Mouse (Mus musculus) ES-E14 (cell line): ENCODE results near the gene Ms4a8a. TPM values are rescaled to one million over a fixed set of nuclear protein-coding genes. Genes with fewer than 3 reads are reported as not detected.

Source experiments
- DNase-seq: peaks from one replicate; pipeline ENCODE4 v3.0.0-alpha.2; 2013; ENCODE audit warnings: low read depth, low spot score
- H3K27ac ChIP-seq: 2 replicates; pipeline ENCODE4 v1.5.1; 2012; ENCODE audit warnings: low read depth, mild to moderate bottlenecking, low read length, moderate library complexity, mixed read lengths; ENCODE audit not compliant: poor library complexity, insufficient read depth, severe bottlenecking
- H3K36me3 ChIP-seq: 2 replicates; pipeline ENCODE4 v1.6.1; 2012; ENCODE audit warnings: mild to moderate bottlenecking, low read length, moderate library complexity, mixed read lengths; ENCODE audit not compliant: control insufficient read depth, poor library complexity, insufficient read depth, severe bottlenecking
- H3K4me1 ChIP-seq, 2 experiments: fragments of 150-350 bp in 1 of 2; sonication (generic) in 1 of 2; 2 replicates each; pipeline ENCODE4 v1.6.1; 2012; ENCODE audit warnings: low read length in 2 of 2, mild to moderate bottlenecking in 1 of 2, mixed read lengths in 1 of 2; ENCODE audit not compliant: control insufficient read depth in 2 of 2, insufficient read depth in 2 of 2, poor library complexity in 1 of 2
- H3K4me3 ChIP-seq, 2 experiments: fragments of 150-350 bp in 1 of 2; sonication (generic) in 1 of 2; 2 replicates each; pipeline ENCODE4 v1.5.1; 2012; ENCODE audit warnings: low read length in 2 of 2, low read depth in 1 of 2, mild to moderate bottlenecking in 1 of 2, mixed read lengths in 1 of 2; ENCODE audit not compliant: insufficient read depth in 1 of 2, poor library complexity in 1 of 2, severe bottlenecking in 1 of 2
- H3K9ac ChIP-seq: 2 replicates; pipeline ENCODE4 v1.6.1; 2012; ENCODE audit warnings: low read depth, mild to moderate bottlenecking, low read length, mixed read lengths; ENCODE audit not compliant: poor library complexity, insufficient read depth, severe bottlenecking
- H3K9me3 ChIP-seq: fragments of 150-350 bp; sonication (generic); 2 replicates; pipeline ENCODE4 v1.6.1; 2012; ENCODE audit warnings: low read depth, mild to moderate bottlenecking, low read length; ENCODE audit not compliant: control insufficient read depth, insufficient read depth
- CHD2 ChIP-seq: IDR thresholded peaks from 2 replicates; pipeline ENCODE4 v1.6.1; 2014; ENCODE audit warnings: mild to moderate bottlenecking, low read depth, low read length, inconsistent platforms
- HCFC1 ChIP-seq: IDR thresholded peaks from 2 replicates; pipeline ENCODE4 v1.6.1; 2012; ENCODE audit warnings: low read length, inconsistent platforms, borderline replicate concordance; ENCODE audit not compliant: insufficient read depth
- MAFK ChIP-seq: IDR thresholded peaks from 2 replicates; pipeline ENCODE4 v1.6.1; 2014; ENCODE audit warnings: mild to moderate bottlenecking, low read depth, low read length, inconsistent platforms; ENCODE audit not compliant: insufficient read depth
- ZC3H11A ChIP-seq: IDR thresholded peaks from 2 replicates; pipeline ENCODE4 v1.6.1; 2012; ENCODE audit warnings: low read depth, mild to moderate bottlenecking, inconsistent platforms, low read length, borderline replicate concordance
- ZNF384 ChIP-seq: IDR thresholded peaks from 2 replicates; pipeline ENCODE4 v1.6.1; 2012; ENCODE audit warnings: low read depth, low read length, inconsistent platforms
- in situ Hi-C, 2 experiments: fragments of 600-800 bp; cut with MboI; formaldehyde crosslinking; loops; one replicate each; pipeline ENCODE4 v1.15.1; 2025; ENCODE audit warnings: low sequenced_read_pairs in 2 of 2, inconsistent platforms in 1 of 2; ENCODE audit not compliant: unreplicated experiment in 2 of 2
- total RNA-seq: library from RNA; depleted of rRNA; stranded (reverse); fragments of 300-350 nt; gene quantifications from 2 replicates; pipeline ENCODE4 v1.2.3, GENCODE M21; 2012

The Ms4a8a gene
- total RNA-seq, 1 experiment = not detected

DNA sequence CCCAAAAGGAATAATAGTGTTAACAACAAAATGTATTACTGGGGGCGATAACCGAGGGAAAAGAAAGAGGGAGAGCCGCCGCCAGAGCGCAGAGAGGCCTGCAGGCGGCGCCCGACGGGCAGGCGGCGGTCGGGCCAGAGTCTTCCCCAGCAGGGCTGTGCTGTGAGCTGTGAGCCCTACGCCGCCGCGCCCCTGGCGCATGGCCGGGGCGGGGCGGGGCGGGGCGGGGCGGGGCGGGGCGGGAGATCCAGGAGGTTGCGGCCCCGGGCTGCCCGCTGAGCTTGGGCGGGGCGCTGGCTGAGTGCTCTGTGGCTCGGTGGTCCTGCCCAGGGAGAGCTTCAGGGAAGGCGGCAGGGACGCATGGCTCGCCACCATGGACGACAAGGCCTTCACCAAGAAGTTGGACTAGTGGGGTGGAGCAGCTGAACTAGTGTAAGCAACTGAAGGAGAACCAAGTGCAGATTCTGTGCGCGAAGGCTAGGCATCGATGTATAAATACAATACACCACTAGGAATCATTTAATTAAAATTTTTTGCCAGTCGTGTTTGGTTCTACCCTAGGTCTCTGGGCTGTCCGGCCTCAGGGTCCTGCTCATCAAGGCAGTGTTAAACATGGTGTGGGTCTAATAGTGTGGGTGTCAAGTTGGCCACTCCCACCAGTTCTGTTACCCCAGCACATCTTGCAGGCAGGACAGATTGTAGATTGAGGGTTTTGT, 35.7 kb downstream of the Ms4a8a start:
- Histone ChIP-seq H3K9ac (no peak overlapping the region), H3K27ac (no peak overlapping the region), H3K9me3 (no peaks in the 10 kb centered on the region), H3K4me3 (peak overlapping the region; percentile 35 to 43), H3K36me3 (no peaks in the 10 kb centered on the region), H3K4me1 (peaks cover 0 to 4% of the 10 kb centered on the region in 2 experiments; a peak in 1 of 4 replicates)
- in situ Hi-C loops = no loop called here
- TF ChIP-seq MAFK (no peak), ZNF384 (no peak), HCFC1 (no peak), CHD2 (no peak), ZC3H11A (no peak)
- DNase-seq = peak; percentile 28

GRCm38 (mm10) chr19:11044671-11044995, 36.3 kb downstream of the Ms4a8a start:
- Histone ChIP-seq H3K4me1 (peaks cover 0 to 4% of the 10 kb centered on the region in 2 experiments; a peak in 1 of 4 replicates), H3K9me3 (no peaks in the 10 kb centered on the region), H3K36me3 (no peaks in the 10 kb centered on the region), H3K9ac (no peak overlapping the region), H3K4me3 (peak overlapping the region in 1 of 2 experiments; percentile 18; a peak in 1 of 4 replicates), H3K27ac (no peak overlapping the region)
- in situ Hi-C loops = no loop called here
- no peak for DNase-seq
- no peak for TF ChIP-seq ZNF384
- no peak for TF ChIP-seq HCFC1
- TF ChIP-seq MAFK = no peak
- TF ChIP-seq CHD2 = no peak
- no peak for TF ChIP-seq ZC3H11A

GRCm38 (mm10) chr19:11037570-11037969, 43.3 kb downstream of the Ms4a8a start:
- Histone ChIP-seq H3K9ac (no peak overlapping the region), H3K27ac (no peak overlapping the region), H3K9me3 (no peaks in the 10 kb centered on the region), H3K36me3 (no peaks in the 10 kb centered on the region), H3K4me3 (no peak overlapping the region), H3K4me1 (no peaks in the 10 kb centered on the region)
- in situ Hi-C loops = no loop called here
- TF ChIP-seq HCFC1 (no peak), CHD2 (no peak), MAFK (no peak), ZC3H11A (no peak), ZNF384 (no peak)
- DNase-seq = no peak

- Histone ChIP-seq H3K9ac (no peak overlapping the region), H3K4me1 (no peaks in the 10 kb centered on the region; a peak in 1 of 4 replicates), H3K4me3 (no peak overlapping the region), H3K36me3 (no peaks in the 10 kb centered on the region), H3K27ac (no peak overlapping the region), H3K9me3 (no peaks in the 10 kb centered on the region)
- no peak for DNase-seq
- no peak for TF ChIP-seq HCFC1
- TF ChIP-seq ZC3H11A = no peak
- TF ChIP-seq ZNF384 = no peak
- TF ChIP-seq MAFK = no peak
- no peak for TF ChIP-seq CHD2
- in situ Hi-C loops = no loop called here
These were observed 58.5 kb downstream of the Ms4a8a start for GRCm38 (mm10) chr19:11022382-11022781.
